Mouse (Mus musculus) thymus, adult 2 months (tissue): ENCODE results near the gene Atoh8.

Experiments
- CTCF ChIP-seq: fragments of 200-500 bp; IDR thresholded peaks from 2 replicates; pipeline ENCODE4 v1.5.1; 2012; ENCODE audit warnings: mild to moderate bottlenecking, control low read depth, low read length, moderate library complexity, borderline replicate concordance; ENCODE audit not compliant: control insufficient read depth, poor library complexity, insufficient read depth; ENCODE audit errors: extremely low read depth
- POLR2A ChIP-seq: fragments of 200-500 bp; IDR thresholded peaks from 2 replicates; pipeline ENCODE4 v1.6.1; 2012; ENCODE audit warnings: mild to moderate bottlenecking, low read length, control low read depth, moderate library complexity; ENCODE audit not compliant: control insufficient read depth, poor library complexity, insufficient read depth; ENCODE audit errors: extremely low read depth

- TF ChIP-seq POLR2A (no peak), CTCF (no peak)
These were observed 19.8 kb downstream of the Atoh8 start for GRCm38 (mm10) chr6:72215582-72215981.
